Mouse (Mus musculus): ENCODE measurements at regions not wholly inside any gene's neighbourhood (a gene's known extent, or its start where the extent isn't known, plus 50 kb on each side); places are given as distances from the start of the nearest gene placed in this dataset.

DNA sequence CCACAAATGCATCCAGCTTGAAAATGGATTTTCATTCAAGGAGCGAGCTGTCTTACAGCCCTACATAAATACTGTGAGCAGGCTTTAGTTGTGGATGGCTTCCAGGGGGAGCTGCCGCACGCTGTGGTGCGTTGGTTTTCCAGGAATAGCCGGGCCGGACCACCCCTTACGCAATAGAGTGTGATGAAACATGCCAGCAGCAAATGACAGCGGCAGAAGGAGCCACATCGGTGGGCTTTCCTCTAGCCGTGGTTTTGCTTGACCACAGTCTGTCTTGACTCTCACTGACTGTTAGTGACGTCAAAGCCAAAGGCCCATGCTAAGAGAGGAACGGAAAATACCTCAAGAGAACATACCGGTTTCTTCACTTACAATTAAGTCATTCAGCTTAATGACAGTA, 243.6 kb downstream of the Map2k6 start:
- no peaks in the 10 kb centered on the region for H3K9me3 ChIP-seq (replicated peaks; ENCODE audit: insufficient read depth, low read length)
- DNase-seq (ENCODE audit: low read depth, low spot score), result no peak
- H3K9ac ChIP-seq (ENCODE audit: control insufficient read depth, low read depth, low read length, poor library complexity, severe bottlenecking), result no peak overlapping the region
- H3K36me3 ChIP-seq (ENCODE audit: control insufficient read depth in 1 of 2, insufficient read depth in 2 of 2, low read length in 2 of 2), result no peaks in the 10 kb centered on the region
- no peak overlapping the region for H3K27ac ChIP-seq (ENCODE audit: control insufficient read depth, low read depth, low read length)
- H3K4me3 ChIP-seq (ENCODE audit: control insufficient read depth in 1 of 2, insufficient read depth in 1 of 2, low read depth in 2 of 2, low read length in 2 of 2), result no peak overlapping the region
- no peaks in the 10 kb centered on the region for H3K4me1 ChIP-seq (ENCODE audit: control insufficient read depth in 1 of 2, insufficient read depth in 2 of 2, low read length in 2 of 2)
- H3K79me2 ChIP-seq (ENCODE audit: control insufficient read depth, insufficient read depth, low read length, poor library complexity), result no peaks in the 10 kb centered on the region
- H3K27me3 ChIP-seq (ENCODE audit: control insufficient read depth in 1 of 2, insufficient read depth in 2 of 2, low read length in 2 of 2), result no peaks in the 10 kb centered on the region
- no peak for TF ChIP-seq MXI1 (IDR thresholded peaks at IDR 0.05; ENCODE audit: low read depth, low read length)
- no peak for TF ChIP-seq ETS1 (IDR thresholded peaks at IDR 0.05; ENCODE audit: low read depth, low read length)
- TF ChIP-seq GABPA (IDR thresholded peaks at IDR 0.05; ENCODE audit: low read depth, low read length), result no peak
- TF ChIP-seq MAFK (IDR thresholded peaks at IDR 0.05; ENCODE audit: borderline replicate concordance, low read depth, low read length), result no peak
- no peak for TF ChIP-seq NELFE (IDR thresholded peaks at IDR 0.05; ENCODE audit: low read depth, low read length)
- no peak for TF ChIP-seq POLR2AphosphoS2 (IDR thresholded peaks at IDR 0.05; ENCODE audit: low read length)
- no peak for TF ChIP-seq MYC (IDR thresholded peaks at IDR 0.05; ENCODE audit: low read depth, low read length)
- no peak for TF ChIP-seq BHLHE40 (IDR thresholded peaks at IDR 0.05; ENCODE audit: borderline replicate concordance, low read depth, low read length)
- no peak for TF ChIP-seq TBP (IDR thresholded peaks at IDR 0.05; ENCODE audit: low read depth, low read length)
- TF ChIP-seq POLR2A (IDR thresholded peaks at IDR 0.05; ENCODE audit: control insufficient read depth in 1 of 2, insufficient read depth in 1 of 2, low read depth in 1 of 2, low read length in 2 of 2, poor library complexity in 1 of 2), result no peak

DNA sequence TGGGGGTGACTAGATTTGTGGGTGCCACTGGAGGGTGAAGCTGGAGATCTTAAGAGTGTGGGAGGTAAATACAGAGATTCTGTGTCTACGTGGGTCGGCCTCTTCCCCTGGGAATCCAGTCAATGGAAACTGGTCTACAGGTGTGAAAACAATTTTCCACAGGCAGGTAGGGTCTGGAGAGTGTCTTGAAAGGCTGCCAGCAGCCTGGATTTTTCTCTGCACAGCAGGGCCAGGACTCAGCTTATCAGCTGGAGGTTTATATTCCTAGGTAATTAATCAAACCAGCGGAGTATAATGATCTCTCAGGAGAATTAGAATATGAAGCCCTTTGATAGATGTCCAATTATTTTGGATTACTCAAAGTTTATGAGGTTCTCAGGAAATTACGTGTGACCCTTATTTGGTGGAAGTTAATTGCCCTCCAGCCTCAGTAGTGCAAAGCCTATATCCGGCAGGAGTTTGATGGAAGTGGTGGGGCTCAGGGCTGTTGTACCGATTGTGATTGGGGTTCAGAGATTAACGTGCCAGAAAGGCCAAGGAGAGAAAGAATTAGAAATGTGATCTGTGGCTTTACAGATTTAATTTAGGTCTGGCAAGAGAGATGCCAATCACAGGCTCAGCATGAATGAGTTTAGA, 250.8 kb downstream of the Map2k6 start:
- no peak for TF ChIP-seq MYB (IDR thresholded peaks at IDR 0.05; ENCODE audit: low read depth, low read length)
- no peak for TF ChIP-seq SIN3A (IDR thresholded peaks at IDR 0.05; ENCODE audit: low read length)
- Histone ChIP-seq H3K9me3 (replicated peaks; ENCODE audit: insufficient read depth, low read length) (no peaks in the 10 kb centered on the region), H3K4me1 (ENCODE audit: control insufficient read depth in 1 of 2, insufficient read depth in 2 of 2, low read length in 2 of 2) (no peaks in the 10 kb centered on the region), H3K36me3 (ENCODE audit: control insufficient read depth in 1 of 2, insufficient read depth in 2 of 2, low read length in 2 of 2) (no peaks in the 10 kb centered on the region), H3K79me2 (ENCODE audit: control insufficient read depth, insufficient read depth, low read length, poor library complexity) (no peaks in the 10 kb centered on the region), H3K27ac (ENCODE audit: control insufficient read depth, low read depth, low read length) (no peak overlapping the region), H3K27me3 (ENCODE audit: control insufficient read depth in 1 of 2, insufficient read depth in 2 of 2, low read length in 2 of 2) (no peaks in the 10 kb centered on the region), H3K9ac (ENCODE audit: control insufficient read depth, low read depth, low read length, poor library complexity, severe bottlenecking) (no peak overlapping the region), H3K4me3 (ENCODE audit: control insufficient read depth in 1 of 2, insufficient read depth in 1 of 2, low read depth in 2 of 2, low read length in 2 of 2) (no peak overlapping the region)
- no peak for DNase-seq (ENCODE audit: low read depth, low spot score)

DNA sequence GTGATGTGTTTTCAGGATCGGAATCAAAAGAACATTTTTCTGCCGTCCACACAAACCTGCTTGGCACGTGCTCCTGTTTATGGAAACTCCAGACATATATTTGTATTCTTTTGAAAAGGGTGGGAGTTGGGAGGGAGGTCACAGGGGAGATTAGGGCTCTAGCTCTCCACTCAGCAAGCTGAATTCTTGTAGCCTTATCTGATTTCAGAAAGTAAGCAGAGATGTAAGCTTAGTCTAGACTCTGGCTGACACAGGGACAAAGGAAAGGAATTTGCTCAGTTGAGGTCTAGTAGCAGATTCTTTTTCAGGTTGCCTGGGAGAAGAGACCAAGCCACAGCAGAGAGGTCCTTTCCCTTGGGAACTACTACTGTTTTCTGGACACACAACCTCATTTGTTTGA, 253.1 kb downstream of the Map2k6 start:
- Histone ChIP-seq H3K79me2 (ENCODE audit: control insufficient read depth, insufficient read depth, low read length, poor library complexity) (no peaks in the 10 kb centered on the region), H3K27ac (ENCODE audit: control insufficient read depth, low read depth, low read length) (no peak overlapping the region), H3K27me3 (ENCODE audit: control insufficient read depth in 1 of 2, insufficient read depth in 2 of 2, low read length in 2 of 2) (no peaks in the 10 kb centered on the region), H3K36me3 (ENCODE audit: control insufficient read depth in 1 of 2, insufficient read depth in 2 of 2, low read length in 2 of 2) (no peaks in the 10 kb centered on the region), H3K4me1 (ENCODE audit: control insufficient read depth in 1 of 2, insufficient read depth in 2 of 2, low read length in 2 of 2) (no peaks in the 10 kb centered on the region), H3K4me3 (ENCODE audit: control insufficient read depth in 1 of 2, insufficient read depth in 1 of 2, low read depth in 2 of 2, low read length in 2 of 2) (no peak overlapping the region), H3K9ac (ENCODE audit: control insufficient read depth, low read depth, low read length, poor library complexity, severe bottlenecking) (no peak overlapping the region), H3K9me3 (replicated peaks; ENCODE audit: insufficient read depth, low read length) (no peaks in the 10 kb centered on the region)
- TF ChIP-seq MXI1 (IDR thresholded peaks at IDR 0.05; ENCODE audit: low read depth, low read length), result no peak
- no peak for TF ChIP-seq GATA1 (IDR thresholded peaks at IDR 0.05; ENCODE audit: low read depth, low read length)
- TF ChIP-seq USF2 (IDR thresholded peaks at IDR 0.05; ENCODE audit: borderline replicate concordance in 1 of 2, insufficient read depth in 1 of 2, low read depth in 1 of 2, low read length in 2 of 2), result no peak
- TF ChIP-seq MAFK (IDR thresholded peaks at IDR 0.05; ENCODE audit: borderline replicate concordance, low read depth, low read length), result no peak
- no peak for TF ChIP-seq TBP (IDR thresholded peaks at IDR 0.05; ENCODE audit: low read depth, low read length)
- no peak for TF ChIP-seq USF1 (IDR thresholded peaks at IDR 0.05; ENCODE audit: low read depth, low read length)
- TF ChIP-seq POLR2AphosphoS2 (IDR thresholded peaks at IDR 0.05; ENCODE audit: low read length), result no peak
- no peak for TF ChIP-seq SIN3A (IDR thresholded peaks at IDR 0.05; ENCODE audit: low read length)
- TF ChIP-seq CHD1 (IDR thresholded peaks at IDR 0.05; ENCODE audit: low read depth, low read length), result no peak
- TF ChIP-seq MYC (IDR thresholded peaks at IDR 0.05; ENCODE audit: low read depth, low read length), result no peak
- TF ChIP-seq POLR2AphosphoS5 (IDR thresholded peaks at IDR 0.05; ENCODE audit: borderline replicate concordance, low read depth, low read length), result no peak
- no peak for DNase-seq (ENCODE audit: low read depth, low spot score)
